Mouse (Mus musculus): Measurements from ENCODE around the gene Itk.

The Itk gene

GRCm38 (mm10) chr11:46392890-46393289, 3.6 kb upstream of the Itk start:
- no peak for DNase-seq (ENCODE audit: low read depth)

- no peak for DNase-seq (ENCODE audit: low read depth)
These were observed 1.3 kb upstream of the Itk start for GRCm38 (mm10) chr11:46390621-46391020.

GRCm38 (mm10) chr11:46388438-46388837, 877 bp downstream of the Itk start:
- DNase-seq (ENCODE audit: low read depth) = no peak

- no peak for DNase-seq (ENCODE audit: low read depth)
These were observed 2.3 kb downstream of the Itk start for GRCm38 (mm10) chr11:46387061-46387460.

GRCm38 (mm10) chr11:46386556-46386955, 2.8 kb downstream of the Itk start:
- no peak for DNase-seq (ENCODE audit: low read depth)

- no peak for DNase-seq (ENCODE audit: low read depth)
These were observed 4.4 kb downstream of the Itk start for GRCm38 (mm10) chr11:46384925-46385324.

GRCm38 (mm10) chr11:46382466-46382865, 6.8 kb downstream of the Itk start:
- no peak for DNase-seq (ENCODE audit: low read depth)

- no peak for DNase-seq (ENCODE audit: low read depth)
These were observed 9.1 kb downstream of the Itk start for GRCm38 (mm10) chr11:46380097-46380675.

GRCm38 (mm10) chr11:46377819-46378782, 11.2 kb downstream of the Itk start:
- DNase-seq (ENCODE audit: low read depth) = no peak

- DNase-seq (ENCODE audit: low read depth) = no peak
These were observed 12.0 kb downstream of the Itk start for GRCm38 (mm10) chr11:46377316-46377715.

- no peak for DNase-seq (ENCODE audit: low read depth)
These were observed 14.3 kb downstream of the Itk start for GRCm38 (mm10) chr11:46375015-46375414.

GRCm38 (mm10) chr11:46373071-46374030, 16.0 kb downstream of the Itk start:
- DNase-seq (ENCODE audit: low read depth) = no peak

- DNase-seq (ENCODE audit: low read depth) = no peak
These were observed 16.9 kb downstream of the Itk start for GRCm38 (mm10) chr11:46372331-46372953.

- no peak for DNase-seq (ENCODE audit: low read depth)
These were observed 18.1 kb downstream of the Itk start for GRCm38 (mm10) chr11:46371250-46371649.

GRCm38 (mm10) chr11:46370457-46370856, 18.9 kb downstream of the Itk start:
- no peak for DNase-seq (ENCODE audit: low read depth)

- no peak for DNase-seq (ENCODE audit: low read depth)
These were observed 23.0 kb downstream of the Itk start for GRCm38 (mm10) chr11:46366357-46366756.

GRCm38 (mm10) chr11:46365744-46366143, 23.6 kb downstream of the Itk start:
- no peak for DNase-seq (ENCODE audit: low read depth)

- DNase-seq (ENCODE audit: low read depth) = no peak
These were observed 25.5 kb downstream of the Itk start for GRCm38 (mm10) chr11:46363864-46364263.

GRCm38 (mm10) chr11:46362061-46363022, 27.0 kb downstream of the Itk start:
- DNase-seq (ENCODE audit: low read depth) = no peak

GRCm38 (mm10) chr11:46360991-46361665, 28.2 kb downstream of the Itk start:
- DNase-seq (ENCODE audit: low read depth) = no peak
